Mouse (Mus musculus): ENCODE data around the gene Aak1. TPM values are rescaled to one million over a fixed set of nuclear protein-coding genes. Genes with fewer than 3 reads are reported as not detected.
A peak's percentile ranks its signal among the peaks of the same experiment; 100 is the strongest.

Aak1 gene
- total RNA-seq, 2 experiments from 2014 or later, result 435 to 445 TPM

DNA sequence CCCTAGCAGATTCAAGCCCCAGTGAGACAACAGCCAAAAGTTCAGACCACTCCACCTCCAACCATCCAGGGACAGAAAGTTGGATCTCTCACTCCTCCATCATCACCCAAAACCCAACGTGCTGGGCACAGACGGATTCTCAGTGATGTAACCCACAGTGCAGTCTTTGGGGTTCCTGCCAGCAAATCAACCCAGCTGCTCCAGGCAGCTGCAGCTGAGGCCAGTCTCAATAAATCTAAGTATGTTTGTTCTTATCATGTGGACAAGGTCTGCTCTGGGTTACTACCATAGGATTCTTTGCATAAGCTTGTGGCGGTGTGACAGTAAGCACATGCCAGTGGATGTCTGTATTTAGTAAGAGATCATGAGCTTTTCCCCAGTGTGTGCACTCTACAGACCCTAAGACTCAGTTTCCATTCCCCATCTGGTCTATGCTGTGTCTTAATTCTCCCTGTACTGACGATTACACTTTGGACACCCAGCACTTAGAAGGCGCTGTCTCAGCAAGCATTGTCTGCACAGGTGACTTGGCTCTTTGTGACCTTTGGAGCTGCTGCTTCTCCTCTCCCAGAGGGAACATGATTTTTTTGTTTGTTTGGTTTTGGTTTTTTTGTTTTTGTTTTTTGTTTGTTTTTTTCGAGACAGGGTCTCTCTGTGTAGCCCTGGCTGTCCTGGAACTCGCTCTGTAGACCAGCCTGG is 114.8 kb downstream of the Aak1 start:
- DNase-seq, result no peak

DNA sequence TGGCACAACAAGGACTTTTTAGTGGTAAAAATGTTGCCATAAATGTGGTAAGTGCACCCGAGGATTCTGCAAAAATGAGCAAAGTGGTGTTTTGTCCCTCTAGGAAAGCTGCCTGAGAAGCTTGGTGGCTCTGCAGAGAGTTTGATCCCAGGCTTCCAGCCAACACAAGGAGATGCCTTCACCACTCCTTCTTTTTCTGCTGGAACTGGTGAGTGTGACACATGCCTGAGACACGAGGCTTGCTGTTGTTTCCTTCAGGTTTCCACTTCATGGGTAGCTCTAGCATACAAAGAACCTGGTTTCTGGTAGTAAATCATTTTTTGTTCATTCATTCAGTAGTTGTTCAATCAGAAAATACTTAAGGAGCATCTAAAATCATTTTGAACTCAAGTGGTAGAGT is 117.8 kb downstream of the Aak1 start:
- no peak for DNase-seq

DNA sequence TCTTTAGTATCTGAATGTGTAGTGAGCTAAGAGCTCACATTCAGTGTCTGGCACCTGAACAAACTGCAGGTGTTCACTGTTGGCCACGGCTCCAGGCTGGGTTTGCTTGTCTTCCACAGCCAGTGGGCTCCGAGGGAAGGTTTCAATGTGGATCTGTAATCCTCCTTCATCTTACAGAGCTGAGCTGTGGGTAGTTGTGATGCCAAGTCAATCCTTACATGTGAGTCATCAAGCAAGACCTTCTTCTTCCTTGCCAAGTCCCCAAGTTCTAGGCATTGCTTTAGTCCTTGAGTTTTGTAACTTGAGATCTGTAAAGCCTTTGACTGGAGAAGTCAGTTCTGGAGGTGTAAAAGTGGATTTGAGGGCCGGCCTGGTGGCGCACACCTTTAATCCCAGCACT is 124.6 kb downstream of the Aak1 start:
- DNase-seq, result no peak

DNA sequence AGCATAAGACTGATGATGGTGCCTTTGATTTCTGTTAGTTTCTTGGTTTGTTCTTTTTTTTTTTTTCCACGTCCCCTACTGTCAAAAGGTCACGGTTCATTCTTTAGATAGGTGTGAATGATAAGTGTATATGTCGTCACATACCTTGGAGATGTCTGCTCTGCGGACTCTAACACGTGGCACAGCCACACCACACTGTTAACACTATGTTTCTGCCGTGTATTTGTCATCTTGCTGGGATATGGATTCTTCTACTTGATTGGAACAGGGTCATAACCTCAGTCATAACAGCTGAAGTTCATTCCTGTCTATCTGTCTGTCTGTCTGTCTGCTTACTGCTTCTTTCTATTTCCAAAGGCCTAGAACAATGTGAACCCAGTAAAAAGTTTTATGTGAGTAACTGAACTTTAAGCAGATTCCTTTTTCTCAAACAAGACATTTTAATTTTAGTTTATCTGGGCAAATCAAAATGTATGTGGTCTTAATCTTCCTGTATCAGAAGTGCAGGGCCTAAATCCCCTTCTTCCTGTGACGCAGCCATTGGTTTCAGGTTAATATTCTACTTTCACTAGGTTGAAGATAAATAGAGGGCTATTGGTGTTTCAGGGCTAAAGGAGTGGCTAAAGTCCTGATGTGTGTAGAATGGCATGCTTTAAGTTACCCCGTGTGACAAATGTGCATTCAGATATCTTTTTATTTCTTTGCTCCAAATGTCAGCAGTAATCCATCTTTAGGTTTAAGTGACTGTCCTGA is 129.0 kb downstream of the Aak1 start:
- DNase-seq, result no peak

DNA sequence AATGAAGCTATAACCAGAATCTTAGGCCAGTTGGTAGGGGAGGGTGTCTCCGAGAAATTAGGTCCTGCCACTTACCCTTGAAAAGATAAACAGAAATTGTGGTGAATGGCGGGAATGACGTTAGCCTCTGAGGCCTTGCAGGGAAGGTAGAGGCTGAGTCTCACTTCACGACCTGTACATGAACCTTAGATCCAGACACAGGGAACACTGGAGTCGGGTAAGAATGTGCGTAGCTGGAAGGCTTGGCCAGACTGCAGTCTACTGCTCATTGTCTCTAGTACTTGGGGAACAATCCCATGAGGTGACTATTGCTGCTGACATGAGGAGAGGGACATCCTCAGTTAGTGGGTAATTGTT is 129.6 kb downstream of the Aak1 start:
- no peak for DNase-seq

DNA sequence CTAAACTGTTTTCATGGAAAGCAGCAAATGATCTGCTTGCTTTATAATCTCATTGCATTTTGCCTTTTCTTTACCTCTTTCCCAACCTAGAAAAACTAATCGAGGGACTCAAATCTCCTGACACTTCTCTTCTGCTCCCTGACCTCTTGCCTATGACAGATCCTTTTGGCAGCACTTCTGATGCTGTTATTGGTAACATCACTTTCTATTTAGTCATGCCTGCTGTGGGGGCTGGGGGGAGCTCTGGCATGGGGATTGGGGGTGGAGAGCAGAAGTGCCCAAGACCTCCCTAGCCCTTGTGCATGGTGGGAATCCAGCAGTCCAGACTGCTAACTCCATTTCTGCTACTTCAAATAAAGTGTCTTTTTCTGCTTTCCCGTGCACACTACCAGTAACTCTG is 131.9 kb downstream of the Aak1 start:
- DNase-seq, result no peak

DNA sequence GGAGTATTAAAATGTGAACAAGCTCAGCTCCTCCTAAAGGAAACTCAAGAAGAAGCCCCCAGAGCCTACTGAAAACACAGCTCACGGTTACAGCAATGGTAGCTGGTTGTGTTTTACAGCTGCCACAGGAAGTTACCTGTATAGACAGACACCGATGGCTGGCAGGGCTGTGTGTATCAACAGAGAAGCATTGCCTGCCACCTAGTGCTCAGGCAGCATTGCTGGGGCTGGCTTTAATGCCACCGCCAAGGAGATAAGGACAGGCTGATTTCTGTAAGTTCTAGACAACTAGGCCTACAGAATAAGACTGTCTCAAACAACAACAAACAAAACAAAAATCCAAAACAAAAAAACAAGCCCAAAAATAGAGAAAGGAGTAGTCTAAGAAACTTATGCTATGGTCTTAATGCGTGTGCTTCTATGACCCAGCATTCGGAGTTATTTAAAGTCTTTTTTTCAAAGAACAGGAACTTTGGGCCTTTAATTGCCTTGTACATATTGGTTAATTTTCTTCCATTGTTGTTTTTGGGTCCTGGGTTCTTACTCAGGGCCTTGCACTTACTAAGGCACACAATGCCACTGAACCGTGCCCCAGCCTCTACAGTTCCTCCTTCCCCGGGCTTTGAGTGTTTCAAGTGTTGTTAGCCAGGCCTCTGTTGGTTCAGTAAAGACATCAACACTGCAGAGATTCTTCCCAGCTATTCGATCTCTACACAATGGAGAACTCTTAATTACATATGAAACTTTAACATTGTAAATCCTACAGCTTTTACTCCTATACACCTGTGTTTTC is 136.2 kb downstream of the Aak1 start:
- no peak for DNase-seq

DNA sequence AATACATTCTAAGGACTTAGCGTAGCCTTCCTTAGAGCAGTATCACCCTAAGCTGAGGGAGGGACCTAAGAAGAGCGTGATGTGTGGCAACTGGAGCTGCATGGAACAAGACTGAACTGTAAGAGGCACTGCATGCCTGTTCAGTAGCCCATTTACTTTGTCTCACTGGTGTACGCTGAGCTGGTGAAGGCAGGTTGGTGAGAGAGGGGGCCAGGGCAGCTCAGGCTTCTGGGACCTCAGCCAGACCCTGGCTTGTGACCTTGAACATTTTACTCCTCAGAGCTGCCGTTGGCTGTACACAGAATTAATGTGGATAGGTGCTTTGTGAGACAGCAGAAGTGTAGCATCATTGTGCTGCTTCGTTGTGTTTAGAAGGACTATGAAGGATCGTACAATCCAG is 140.3 kb downstream of the Aak1 start:
- no peak for DNase-seq

DNA sequence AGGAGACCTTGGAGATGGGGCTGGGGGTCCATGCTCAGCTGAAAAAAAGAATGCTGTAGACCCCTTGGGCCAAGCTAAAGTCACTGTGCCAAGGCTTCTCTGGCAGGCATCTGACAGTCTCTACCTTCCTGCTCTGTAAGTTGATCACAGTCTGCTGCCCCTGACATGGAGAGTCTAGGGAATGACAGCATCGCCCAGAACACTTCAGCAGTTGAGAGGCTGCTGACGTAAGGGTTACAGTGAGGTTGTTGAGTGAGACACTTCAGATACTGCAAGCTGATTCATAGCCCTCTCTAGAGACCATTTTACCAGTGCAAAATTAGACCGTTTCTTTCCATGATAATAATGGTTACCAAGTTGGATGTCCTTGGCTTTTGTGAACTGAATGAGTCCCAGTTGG is 141.7 kb downstream of the Aak1 start:
- no peak for DNase-seq

DNA sequence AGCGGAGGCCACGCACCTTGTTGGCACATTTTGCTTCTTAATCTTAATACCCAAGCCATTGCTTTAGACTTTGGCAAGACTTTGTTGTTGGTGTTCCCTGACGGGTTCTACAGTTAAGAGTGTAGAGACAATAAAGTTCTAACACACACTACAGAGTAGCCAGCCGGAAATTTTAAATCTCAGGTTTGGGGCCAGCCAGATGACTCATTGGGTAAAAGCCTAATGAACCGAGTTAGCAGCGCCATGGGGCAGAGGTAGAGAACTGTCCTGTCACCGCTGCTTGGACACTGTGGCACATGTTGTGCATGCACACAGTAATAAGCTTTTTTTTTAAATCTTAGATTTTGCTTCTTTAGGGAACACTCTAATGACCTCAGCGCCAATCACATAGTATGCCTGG is 143.0 kb downstream of the Aak1 start:
- no peak for DNase-seq

DNA sequence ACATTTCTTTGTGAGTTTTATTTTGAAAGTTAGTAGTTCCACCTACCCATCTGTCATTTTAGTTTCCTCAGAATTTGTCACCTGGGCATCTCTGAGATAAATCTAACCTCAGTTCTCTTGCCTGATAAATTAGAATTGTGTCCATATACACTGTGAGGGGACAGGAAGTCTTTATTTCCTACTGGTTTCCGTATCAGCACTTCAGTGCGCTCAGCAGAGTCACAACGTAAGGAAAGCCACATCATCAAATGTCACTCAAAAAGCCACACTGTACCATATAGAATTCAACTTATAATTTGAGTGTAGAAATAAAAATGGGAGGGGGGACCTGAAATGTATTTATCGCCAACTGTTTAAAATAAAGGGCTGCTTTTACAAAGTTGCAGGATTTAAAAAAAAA is 144.9 kb downstream of the Aak1 start:
- no peak for DNase-seq

DNA sequence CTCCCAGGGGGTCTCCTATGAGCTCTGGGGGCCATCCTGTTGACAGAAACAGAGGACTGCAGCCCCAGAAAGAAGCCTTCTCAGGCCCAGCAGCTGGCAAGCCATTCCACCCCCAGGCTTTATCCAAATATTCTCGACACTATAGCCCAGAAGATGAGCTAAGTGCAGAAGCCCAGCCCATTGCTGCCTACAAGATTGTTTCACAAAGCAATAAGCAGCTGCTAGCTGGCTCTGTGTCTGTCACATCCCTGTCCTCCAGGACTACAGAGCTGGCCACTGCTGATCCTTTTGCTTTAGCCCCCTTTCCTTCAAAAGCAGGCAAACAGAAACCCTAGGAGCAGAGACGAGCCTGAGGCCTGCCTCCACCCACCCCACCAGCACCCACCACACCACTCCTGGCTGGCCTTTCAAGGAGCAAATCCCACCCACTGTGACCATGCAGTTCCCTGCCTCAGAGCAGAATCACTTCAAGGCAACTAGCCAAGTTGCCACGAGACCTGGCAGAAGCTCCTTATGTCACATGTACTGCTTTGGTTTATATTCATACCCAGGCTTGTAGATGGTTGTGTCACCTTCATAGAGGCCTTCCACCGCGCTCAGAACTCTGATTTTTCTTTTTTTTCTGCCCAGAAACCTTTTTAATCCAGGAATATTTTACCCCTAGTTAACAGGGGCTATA is 147.5 kb downstream of the Aak1 start:
- peak in 1 of 2 experiments; percentile 25 for DNase-seq

DNA sequence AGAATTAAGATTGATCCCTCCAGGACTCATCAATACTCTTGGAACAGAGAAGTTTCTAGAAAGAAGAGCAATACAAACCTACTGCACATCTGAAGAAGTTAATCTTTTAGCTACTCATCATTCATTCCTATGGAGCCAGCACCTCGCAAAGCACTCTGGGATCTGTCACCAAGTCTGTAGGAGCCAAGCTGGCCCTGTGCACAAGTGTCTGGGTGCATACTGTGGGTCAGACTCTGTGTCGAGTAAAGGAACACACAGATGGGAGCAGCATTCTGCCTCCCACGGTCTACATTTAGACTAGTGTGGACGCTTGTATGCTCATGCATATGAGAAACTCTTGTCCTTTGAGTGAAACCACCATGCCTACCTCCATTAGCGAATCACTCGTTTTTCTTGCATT is 148.0 kb downstream of the Aak1 start:
- no peak for DNase-seq

DNA sequence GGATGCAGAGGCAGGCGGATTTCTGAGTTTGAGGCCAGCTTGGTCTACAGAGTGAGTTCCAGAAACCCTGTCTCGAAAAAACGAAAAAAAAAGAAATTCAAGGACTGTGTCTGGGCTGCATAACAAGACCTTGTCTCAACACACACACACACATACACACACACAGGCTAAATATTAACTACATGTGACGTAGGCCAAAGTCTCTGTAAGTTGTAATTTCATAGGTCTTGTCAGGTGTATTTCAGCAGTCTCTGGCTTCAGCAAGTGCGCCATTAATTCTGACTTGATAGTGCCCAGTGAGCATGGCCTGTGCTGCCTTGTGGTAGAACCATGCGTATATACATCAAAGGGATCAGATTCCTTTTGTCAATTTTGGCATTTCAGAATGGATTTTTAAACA is 152.7 kb downstream of the Aak1 start:
- DNase-seq, result no peak

DNA sequence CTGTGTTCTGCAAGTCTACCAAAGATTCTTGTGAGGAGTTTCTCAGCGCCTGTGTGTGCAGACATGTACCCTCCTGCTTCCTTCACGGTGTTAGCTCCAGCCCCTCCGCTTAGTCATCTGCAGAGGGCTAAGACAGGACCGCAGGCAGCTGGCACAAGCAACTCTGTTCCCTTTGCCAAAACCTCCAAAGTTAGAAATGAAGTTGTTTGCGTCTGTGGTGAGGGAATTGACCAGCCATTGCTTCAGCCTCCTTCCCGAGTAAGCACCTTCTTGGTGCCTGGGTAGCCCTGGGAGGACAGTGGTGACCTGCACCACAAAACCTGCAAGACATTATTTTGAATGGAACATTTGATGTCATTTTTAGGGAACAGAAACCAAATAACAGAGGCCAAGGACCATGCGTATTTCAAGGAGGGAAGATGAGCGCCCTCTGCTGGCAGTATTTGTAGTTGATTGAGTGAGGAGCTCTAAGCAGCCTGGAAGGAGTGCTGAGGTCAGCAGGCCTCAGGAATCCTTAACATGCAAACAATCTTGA is 153.3 kb downstream of the Aak1 start:
- DNase-seq, result peak; percentile 63 to 71

DNA sequence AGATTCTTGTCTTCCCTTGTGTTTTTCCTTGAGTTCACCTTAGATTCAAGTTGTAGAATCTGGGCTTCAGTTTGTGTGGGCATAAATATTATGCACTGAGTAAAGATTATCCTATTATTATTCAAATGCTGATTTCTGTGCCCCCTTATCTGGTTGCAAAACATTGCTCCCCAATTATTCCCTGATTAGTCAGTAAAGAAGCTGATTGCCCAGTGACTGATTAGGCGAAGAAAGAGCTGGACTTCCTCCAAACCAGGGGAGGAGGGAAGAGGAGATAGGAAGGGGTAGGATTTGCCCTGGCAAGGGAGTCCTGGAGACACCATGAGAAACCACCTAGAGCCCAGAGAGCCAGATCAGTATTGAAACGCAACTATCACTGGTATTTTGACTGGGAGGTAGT is 154.8 kb downstream of the Aak1 start:
- no peak for DNase-seq

DNA sequence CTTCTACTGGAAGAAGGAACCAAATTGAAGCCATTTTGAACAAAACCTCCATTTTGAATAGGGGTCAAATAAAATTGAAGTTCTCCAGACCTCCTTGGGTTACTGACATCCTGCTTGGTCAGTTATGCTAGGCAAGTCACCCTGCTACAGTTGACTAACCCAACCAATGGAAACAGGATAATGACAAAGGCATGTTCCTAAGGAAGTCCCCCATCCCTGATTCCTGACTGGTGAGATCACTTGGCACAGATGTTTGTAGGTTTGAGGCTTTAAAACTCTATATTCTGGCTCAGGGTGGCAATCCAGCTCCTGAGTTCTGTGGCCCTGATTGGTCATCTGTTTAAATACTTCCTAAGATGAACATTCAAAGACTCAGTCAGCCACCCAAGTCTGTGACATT is 156.3 kb downstream of the Aak1 start:
- DNase-seq, result no peak

DNA sequence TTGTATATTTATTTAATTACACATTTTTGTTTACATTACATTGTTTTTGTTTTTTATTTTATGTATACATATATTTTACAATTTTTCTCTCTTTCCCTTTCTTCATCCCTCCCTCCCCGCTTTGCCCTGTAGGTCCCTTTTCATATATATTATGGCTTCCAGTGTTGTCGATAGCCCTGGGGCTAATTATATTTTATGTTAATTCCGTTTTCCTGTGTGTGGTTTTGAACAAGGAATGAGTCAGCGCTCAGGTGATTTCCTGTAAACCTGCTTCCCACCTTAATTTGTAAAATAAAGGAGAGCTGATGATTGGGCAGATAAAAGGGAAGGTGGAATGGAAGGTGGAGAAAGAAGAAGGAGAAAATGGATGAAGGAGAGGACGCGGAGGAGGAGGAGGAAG is 159.6 kb downstream of the Aak1 start, which contains the start of gene Nfu1:
Nfu1 (plus strand) TSS at position 350 of the 400 bp plus-strand sequence.
- DNase-seq, result no peak

DNA sequence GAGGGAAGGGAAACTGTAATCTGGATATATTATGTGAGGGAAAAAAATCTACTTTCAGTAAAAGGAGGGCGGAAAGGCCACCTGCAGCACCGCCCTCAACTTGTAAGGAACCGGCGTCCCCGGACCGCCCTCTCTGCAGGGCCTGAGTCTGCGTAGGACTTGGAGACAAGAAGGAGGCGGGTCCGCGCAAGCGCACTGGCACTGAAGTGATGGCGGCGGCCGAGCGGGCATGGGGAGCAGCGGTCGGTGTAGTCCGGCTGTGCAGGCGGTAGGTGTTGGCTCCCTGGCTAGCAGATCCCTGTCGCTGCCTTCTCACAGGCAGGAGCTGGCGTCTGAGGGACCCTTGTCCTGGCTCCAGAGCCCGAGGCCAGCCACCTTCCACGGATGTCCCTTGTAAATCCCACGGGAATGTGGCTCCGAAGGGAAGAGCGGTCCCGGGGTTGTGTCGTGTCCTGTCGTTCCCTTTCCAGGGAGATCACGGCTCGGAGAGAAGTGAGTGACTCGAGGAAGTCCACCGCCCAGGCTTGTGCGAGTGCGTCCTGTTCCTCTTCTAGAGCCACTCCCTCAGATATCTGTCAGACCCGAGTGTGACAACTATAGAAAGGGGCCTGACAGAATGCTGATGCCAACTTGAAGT is 160.5 kb downstream of the Aak1 start:
- DNase-seq, result peak; percentile 90 to 92

DNA sequence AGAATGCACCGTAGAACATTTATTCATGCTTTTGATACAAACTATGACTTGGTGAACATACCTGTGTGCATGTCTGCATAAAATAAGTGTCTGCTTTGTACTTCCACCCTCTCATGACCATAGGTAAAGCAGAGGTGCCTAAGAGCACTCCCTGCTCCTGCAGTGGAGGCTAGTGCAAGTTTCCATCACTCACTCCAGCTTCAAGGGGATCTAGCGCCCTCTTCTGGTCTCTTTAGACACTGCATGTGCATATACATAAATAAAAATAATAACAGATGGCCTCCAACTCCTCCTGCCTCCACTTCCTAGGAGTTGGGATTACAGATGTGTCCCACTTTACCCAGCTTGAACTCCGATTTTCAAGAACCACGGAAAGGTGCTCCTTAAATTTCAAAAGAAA is 167.6 kb downstream of the Aak1 start:
- DNase-seq, result no peak

DNA sequence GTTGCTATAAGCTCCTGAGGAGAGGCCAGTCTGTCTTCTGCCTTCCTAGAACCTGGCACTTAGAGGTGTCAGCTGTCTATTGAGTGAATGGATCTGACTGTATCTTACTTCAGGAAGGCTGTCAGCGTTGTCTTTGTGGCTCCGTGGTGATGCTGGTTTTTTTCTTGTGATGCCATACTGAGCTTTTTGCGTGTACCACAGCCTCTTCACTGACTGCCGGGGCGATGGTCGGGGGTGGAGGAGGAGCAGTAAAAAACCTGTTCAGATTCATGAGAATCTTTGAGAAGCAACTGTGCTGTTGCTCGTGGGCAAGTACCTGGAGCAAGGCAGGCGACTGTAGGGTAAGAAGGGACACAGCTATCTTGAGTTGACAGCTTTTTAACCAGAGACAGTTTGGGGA is 169.6 kb downstream of the Aak1 start:
- DNase-seq, result no peak

DNA sequence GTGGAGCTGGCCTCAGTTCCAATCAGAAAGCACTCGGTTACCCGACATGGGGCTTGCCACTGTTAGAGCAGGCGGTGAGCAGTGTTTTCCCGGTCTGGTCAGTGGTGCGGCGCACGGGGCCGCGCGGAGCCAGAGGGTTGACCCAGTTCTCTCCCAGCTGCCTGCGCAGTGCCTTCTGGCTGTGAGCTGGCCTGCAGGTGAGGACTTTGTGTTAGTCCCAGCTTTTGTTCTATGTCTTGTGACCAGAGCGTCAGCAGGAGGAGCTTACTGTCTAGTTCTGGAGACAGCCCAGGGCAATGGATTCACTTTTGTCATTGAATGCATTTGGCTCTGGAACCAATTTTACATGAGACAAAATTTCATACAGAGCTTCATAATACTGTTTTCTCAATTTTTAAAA is 172.5 kb downstream of the Aak1 start:
- DNase-seq, result no peak

Measured in layer of hippocampus, postnatal 36 days (tissue).